Mouse (Mus musculus): Measurements from ENCODE around the gene Lzts3.

The Lzts3 gene

GRCm38 (mm10) chr2:130634739-130635411 is 7.7 kb downstream of the Lzts3 start:
- DNase-seq, result peak; percentile 61

- peak; percentile 29 for DNase-seq
These were observed 8.4 kb downstream of the Lzts3 start for GRCm38 (mm10) chr2:130634006-130634738.

GRCm38 (mm10) chr2:130632887-130633675 is 9.5 kb downstream of the Lzts3 start:
- DNase-seq, result no peak

- no peak for DNase-seq
These were observed 10.2 kb downstream of the Lzts3 start for GRCm38 (mm10) chr2:130632416-130632815.

GRCm38 (mm10) chr2:130629839-130630203 is 12.8 kb downstream of the Lzts3 start, which contains the start of the genes Fastkd5 and Ubox5:
Fastkd5 (minus strand) TSS chr2:130630027.
Ubox5 (minus strand) TSS chr2:130630038.
- DNase-seq, result peak; percentile 93

- no peak for DNase-seq
These were observed 13.3 kb downstream of the Lzts3 start for GRCm38 (mm10) chr2:130629080-130629838.

GRCm38 (mm10) chr2:130628424-130628823 is 14.2 kb downstream of the Lzts3 start:
- DNase-seq, result peak; percentile 47

- no peak for DNase-seq
These were observed 23.6 kb downstream of the Lzts3 start for GRCm38 (mm10) chr2:130618972-130619371.

- DNase-seq, result peak; percentile 58
These were observed 29.5 kb downstream of the Lzts3 start for GRCm38 (mm10) chr2:130613091-130613490.

GRCm38 (mm10) chr2:130602195-130602594 is 40.4 kb downstream of the Lzts3 start:
- DNase-seq, result no peak

GRCm38 (mm10) chr2:130598399-130598798 is 44.2 kb downstream of the Lzts3 start:
- DNase-seq, result no peak

GRCm38 (mm10) chr2:130597601-130598010 is 45.0 kb downstream of the Lzts3 start:
- DNase-seq, result no peak

- no peak for DNase-seq
These were observed 47.0 kb downstream of the Lzts3 start for GRCm38 (mm10) chr2:130595596-130595995.

GRCm38 (mm10) chr2:130591016-130591415 is 51.6 kb downstream of the Lzts3 start:
- no peak for DNase-seq

GRCm38 (mm10) chr2:130589761-130590160 is 52.8 kb downstream of the Lzts3 start:
- DNase-seq, result no peak

- DNase-seq, result no peak
These were observed 53.4 kb downstream of the Lzts3 start for GRCm38 (mm10) chr2:130589157-130589556.

GRCm38 (mm10) chr2:130588373-130588772 is 54.2 kb downstream of the Lzts3 start:
- DNase-seq, result no peak

GRCm38 (mm10) chr2:130586016-130586415 is 56.6 kb downstream of the Lzts3 start:
- DNase-seq, result no peak

GRCm38 (mm10) chr2:130583902-130584560 is 58.6 kb downstream of the Lzts3 start:
- DNase-seq, result no peak

Measured in thymus, postnatal 4 days (tissue).